Mouse (Mus musculus): ENCODE measurements around the gene Tepp.

Gene Tepp

GRCm38 (mm10) chr8:95369581-95370326, 59.4 kb downstream of the Tepp start:
- no peak for DNase-seq

DNA sequence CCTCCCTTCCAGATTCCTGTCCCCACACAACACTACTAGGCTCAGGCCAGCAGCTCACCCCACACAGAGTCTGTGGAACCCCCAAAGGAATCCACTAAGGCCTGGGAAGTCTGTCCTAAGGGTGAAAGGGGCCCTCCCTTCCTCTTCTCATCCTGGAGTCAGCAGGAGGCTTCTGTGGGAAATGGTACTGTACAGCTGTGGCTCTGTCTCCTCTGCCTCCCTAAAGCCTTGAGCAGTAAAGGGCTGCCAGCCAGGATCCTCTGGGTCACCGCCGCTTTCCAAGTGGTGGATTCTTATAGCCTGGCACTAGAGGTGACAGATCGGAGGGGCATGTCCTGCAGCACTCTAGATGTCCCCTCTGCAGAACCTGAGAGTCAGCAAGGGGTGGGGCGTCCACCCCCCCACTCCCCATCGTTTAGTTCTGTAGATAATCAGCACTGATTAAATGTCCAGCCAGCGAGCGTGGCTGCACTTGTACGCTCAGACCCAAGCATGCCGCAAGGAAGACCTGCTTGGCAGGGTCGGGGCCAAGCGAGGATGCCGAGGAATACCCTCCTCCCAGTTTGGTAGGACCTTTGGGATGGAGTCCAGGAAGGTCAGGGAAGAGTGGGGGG, 63.1 kb downstream of the Tepp start:
- no peak for DNase-seq

DNA sequence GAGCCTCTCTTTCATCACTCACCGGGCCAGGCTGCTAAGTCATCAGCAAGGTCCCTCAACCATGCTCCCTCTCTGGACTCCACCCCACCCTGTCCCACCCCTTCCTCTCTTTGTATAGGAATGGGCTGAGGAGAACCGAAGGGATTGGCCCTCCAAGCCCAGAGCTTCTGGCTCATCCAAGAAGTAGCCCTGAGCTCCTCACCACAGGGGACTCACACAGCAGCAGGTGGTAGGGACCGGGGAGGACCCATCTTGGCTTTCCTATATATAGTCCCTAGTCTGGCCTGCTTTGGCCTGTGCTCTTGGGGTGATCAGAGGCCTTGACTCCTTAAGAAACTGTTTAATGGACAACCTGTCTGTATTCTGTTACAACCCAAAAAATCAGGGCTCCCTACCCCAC, 64.1 kb downstream of the Tepp start:
- DNase-seq, result no peak

- DNase-seq, result no peak
Measured at GRCm38 (mm10) chr8:95375374-95375930, 65.1 kb downstream of the Tepp start.
